Mouse (Mus musculus): ENCODE data around the gene Sorcs3.
A peak's percentile ranks its signal among the peaks of the same experiment; 100 is the strongest.

DNA sequence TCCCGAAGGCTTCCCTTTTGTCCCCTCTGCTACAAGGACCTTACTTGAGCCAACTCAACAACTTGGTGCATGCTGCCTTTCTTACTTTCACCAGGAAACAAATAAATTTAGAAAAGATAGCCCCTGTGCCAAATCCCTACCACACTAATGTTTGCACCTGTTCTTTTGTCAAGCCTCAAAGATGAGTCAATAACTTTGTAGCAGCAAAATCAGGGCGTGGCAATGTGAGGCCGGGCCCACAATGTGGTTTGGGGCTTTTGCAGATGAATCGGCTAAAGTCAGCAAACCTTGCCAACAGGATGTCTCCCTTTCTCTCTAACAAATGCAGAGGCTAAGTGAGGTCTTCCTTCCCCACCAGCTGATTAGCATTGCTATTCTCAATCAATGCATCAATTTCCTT is 608.0 kb downstream of the Sorcs3 start:
- no peak for TF ChIP-seq POLR2A (IDR thresholded peaks at IDR 0.05; ENCODE audit: insufficient read length, low read depth)
- TF ChIP-seq REST (IDR thresholded peaks at IDR 0.05; ENCODE audit: insufficient read depth, insufficient read length) = no peak
- no peak for TF ChIP-seq USF1 (IDR thresholded peaks at IDR 0.05; ENCODE audit: low read depth)
- TF ChIP-seq CEBPB (IDR thresholded peaks at IDR 0.05; ENCODE audit: insufficient read depth, poor library complexity, severe bottlenecking) = 0 out of 2 replicates have a peak, but pooled peaks have one; percentile 15
- no peak for TF ChIP-seq MAX (IDR thresholded peaks at IDR 0.05; ENCODE audit: low read depth)
- TF ChIP-seq E2F4 (IDR thresholded peaks at IDR 0.05; ENCODE audit: insufficient read depth) = no peak
- TF ChIP-seq MYOG (IDR thresholded peaks at IDR 0.05; ENCODE audit: control insufficient read depth in 1 of 3, insufficient read depth in 1 of 3, insufficient read length in 2 of 3, low read depth in 2 of 3) = peak in 2 of 3 experiments; percentile 19 to 59
